Mouse (Mus musculus) E14TG2a.4 (cell line): ENCODE results near the gene Cttnbp2nl.

ENCODE experiments used
- H3K27me3 ChIP-seq: 2 replicates; pipeline ENCODE4 v1.6.1; 2014; ENCODE audit warnings: low read length, control low read depth; ENCODE audit not compliant: insufficient read depth
- H3K36me3 ChIP-seq: 2 replicates; pipeline ENCODE4 v1.6.1; 2014; ENCODE audit warnings: low read length, control low read depth; ENCODE audit not compliant: insufficient read depth
- H3K4me1 ChIP-seq: replicated peaks from 2 replicates; pipeline ENCODE4 v1.6.1; 2014; ENCODE audit warnings: low read depth, low read length, control low read depth
- H3K4me3 ChIP-seq: replicated peaks from 2 replicates; pipeline ENCODE4 v1.5.1; 2014; ENCODE audit warnings: mild to moderate bottlenecking, low read length
- H3K9me3 ChIP-seq: 2 replicates; pipeline ENCODE4 v1.6.1; 2014; ENCODE audit warnings: low read length, control low read depth
- CTCF ChIP-seq: conservative IDR thresholded peaks from 2 replicates; pipeline ENCODE4 v1.5.1; 2014; ENCODE audit warnings: low read length
- NANOG ChIP-seq: IDR thresholded peaks from 2 replicates; pipeline ENCODE4 v1.6.1; 2014; ENCODE audit warnings: borderline replicate concordance, low read length, mixed read lengths
- POU5F1 ChIP-seq: IDR thresholded peaks from 2 replicates; pipeline ENCODE4 v1.6.1; 2014; ENCODE audit warnings: low read length, borderline replicate concordance

Cttnbp2nl gene

GRCm38 (mm10) chr3:104961066-104962059 is 91.6 kb downstream of the Cttnbp2nl start, which contains the start of gene Wnt2b:
Gene Wnt2b (minus strand): TSS chr3:104961921.
- Histone ChIP-seq H3K27me3 (peaks cover 81% of the 10 kb centered on the region), H3K36me3 (no peaks in the 10 kb centered on the region), H3K4me3 (peak within 1 kb of the TSS; percentile 75), H3K4me1 (peaks cover 45% of the 10 kb centered on the region), H3K9me3 (no peaks in the 10 kb centered on the region)
- no peak for TF ChIP-seq NANOG
- no peak for TF ChIP-seq CTCF
- no peak for TF ChIP-seq POU5F1

GRCm38 (mm10) chr3:104960026-104961000 is 92.6 kb downstream of the Cttnbp2nl start:
- no peaks in the 10 kb centered on the region for H3K36me3 ChIP-seq
- H3K4me3 ChIP-seq, result no peak overlapping the region
- no peaks in the 10 kb centered on the region for H3K9me3 ChIP-seq
- peaks cover 70% of the 10 kb centered on the region for H3K27me3 ChIP-seq
- H3K4me1 ChIP-seq, result peaks cover 51% of the 10 kb centered on the region
- TF ChIP-seq CTCF, result no peak
- no peak for TF ChIP-seq POU5F1
- no peak for TF ChIP-seq NANOG

- no peak overlapping the region for H3K4me3 ChIP-seq
- no peaks in the 10 kb centered on the region for H3K9me3 ChIP-seq
- peaks cover 29% of the 10 kb centered on the region for H3K27me3 ChIP-seq
- no peak for TF ChIP-seq NANOG
- TF ChIP-seq CTCF, result no peak
- TF ChIP-seq POU5F1, result no peak
- H3K4me1 ChIP-seq, result peaks cover 49% of the 10 kb centered on the region
- peaks cover 3% of the 10 kb centered on the region for H3K36me3 ChIP-seq
These were observed 96.8 kb downstream of the Cttnbp2nl start for GRCm38 (mm10) chr3:104956131-104956581.

GRCm38 (mm10) chr3:104954551-104954950 is 98.4 kb downstream of the Cttnbp2nl start:
- Histone ChIP-seq H3K4me3 (no peak overlapping the region), H3K9me3 (no peaks in the 10 kb centered on the region), H3K27me3 (peaks cover 13% of the 10 kb centered on the region), H3K4me1 (peaks cover 33% of the 10 kb centered on the region), H3K36me3 (peaks cover 12% of the 10 kb centered on the region)
- no peak for TF ChIP-seq POU5F1
- no peak for TF ChIP-seq NANOG
- TF ChIP-seq CTCF, result no peak

GRCm38 (mm10) chr3:104954137-104954536 is 98.8 kb downstream of the Cttnbp2nl start:
- Histone ChIP-seq H3K36me3 (peaks cover 12% of the 10 kb centered on the region), H3K27me3 (peaks cover 10% of the 10 kb centered on the region)
- TF ChIP-seq NANOG (no peak), POU5F1 (no peak), CTCF (no peak)

DNA sequence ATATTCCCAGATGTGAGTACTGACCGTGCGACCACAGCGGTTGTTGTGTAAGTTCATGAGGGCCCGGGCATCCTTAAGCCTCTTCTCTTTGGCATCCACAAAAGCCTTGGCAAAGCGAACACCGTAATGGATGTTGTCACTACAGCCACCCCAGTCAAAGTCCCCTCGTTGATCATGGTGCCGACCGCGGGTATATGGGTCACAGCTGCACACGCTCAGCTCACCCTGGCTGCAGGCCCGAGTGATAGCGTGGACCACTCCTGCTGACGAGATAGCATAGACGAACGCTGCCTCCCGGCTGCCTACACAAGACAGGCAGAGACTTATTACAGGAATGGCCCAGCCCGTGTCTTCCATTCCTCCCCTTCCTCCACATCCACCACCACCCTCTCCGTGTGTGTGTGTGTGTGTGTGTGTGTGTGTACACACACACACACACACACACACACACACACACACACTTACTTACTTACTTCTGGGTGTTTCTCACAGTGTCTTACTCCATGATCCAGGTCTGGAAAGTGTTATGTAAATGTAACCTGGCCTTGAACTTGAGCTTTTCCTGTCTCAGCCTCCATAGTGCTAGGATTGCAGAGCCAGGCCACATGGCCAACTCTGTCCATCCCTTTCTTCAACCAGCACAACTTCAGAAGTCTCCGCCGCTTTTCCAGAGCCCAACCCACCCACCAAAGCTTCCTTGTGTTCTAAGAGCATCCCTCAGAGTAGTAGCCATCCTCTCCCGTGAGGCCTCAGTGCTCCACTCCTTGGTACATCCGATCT is 99.9 kb downstream of the Cttnbp2nl start:
- H3K36me3 ChIP-seq, result peaks cover 12% of the 10 kb centered on the region
- H3K27me3 ChIP-seq, result no peaks in the 10 kb centered on the region; the same call in 1 of the 2 replicates
- H3K4me1 ChIP-seq, result peaks cover 33% of the 10 kb centered on the region
- H3K9me3 ChIP-seq, result no peaks in the 10 kb centered on the region
- TF ChIP-seq POU5F1, result no peak
- no peak for TF ChIP-seq CTCF
- TF ChIP-seq NANOG, result no peak
- H3K4me3 ChIP-seq, result no peak overlapping the region

More at GRCm38 (mm10) chr3:104954137-104954536, 98.8 kb downstream of the Cttnbp2nl start:
- Histone ChIP-seq H3K9me3 (no peaks in the 10 kb centered on the region), H3K4me1 (peaks cover 33% of the 10 kb centered on the region), H3K4me3 (no peak overlapping the region)
